In the genomic region with DNA sequence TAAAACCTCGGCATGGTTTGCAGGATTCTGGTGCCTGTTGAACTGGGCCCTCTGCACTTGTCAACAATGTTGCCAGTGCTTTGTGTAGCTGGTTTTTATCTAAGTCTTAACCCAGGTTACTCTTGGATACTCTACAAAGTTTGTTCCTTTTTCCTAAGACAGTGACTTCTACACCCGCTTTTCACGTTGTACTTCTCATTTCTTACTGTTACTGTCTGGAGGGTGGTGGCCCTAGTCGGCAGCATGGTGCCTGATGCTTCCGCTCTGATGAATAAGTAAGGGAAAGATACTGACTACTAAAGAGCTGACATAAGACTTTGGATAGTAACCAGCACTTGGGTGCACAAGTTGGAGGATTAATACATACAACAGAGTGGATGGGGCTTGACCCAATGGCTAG, we compare ENCODE assay signal across 24 mouse cellular contexts. TPM values are rescaled to one million over a fixed set of nuclear protein-coding genes. Genes with fewer than 3 reads are reported as not detected.
DNase-seq lines count a peak whose midpoint lies in the region; ATAC-seq and TF ChIP-seq lines count a peak whose summit lies in the region.
"Had no signal": no experiment of that assay in that cellular context is flagged by ENCODE, and none has a peak within 500 bp of the region (broad histone marks: within the 10 kb centered on the region; RNA-seq: fewer than 3 reads in every experiment).

No protein-coding gene starts in this region.

- H3K36me3 ChIP-seq in MEL (ENCODE audit: control insufficient read depth in 1 of 2, insufficient read depth in 2 of 2, low read length in 2 of 2): peaks cover 15 to 94% of the 10 kb centered on the region in 2 experiments
- H3K36me3 ChIP-seq in megakaryocyte, embryonic 14.5 days (replicated peaks; ENCODE audit: low read length): peaks cover 83% of the 10 kb centered on the region
- no peaks in the 10 kb centered on the region for H3K36me3 ChIP-seq in midbrain, postnatal 0 days (ENCODE audit: insufficient read depth, low read length)
- H3K36me3 ChIP-seq: heart, embryonic 15.5 days had no signal

- no peaks in the 10 kb centered on the region for H3K27me3 ChIP-seq in MEL (ENCODE audit: control insufficient read depth in 1 of 2, insufficient read depth in 2 of 2, low read length in 2 of 2)
- no peaks in the 10 kb centered on the region for H3K27me3 ChIP-seq in megakaryocyte, embryonic 14.5 days (replicated peaks)
- H3K27me3 ChIP-seq in midbrain, postnatal 0 days (ENCODE audit: insufficient read depth, low read length): no peaks in the 10 kb centered on the region
- H3K27me3 ChIP-seq: heart, embryonic 12.5 days; heart, embryonic 15.5 days; hindbrain, embryonic 13.5 days had no signal

- no peak overlapping the region for H3K4me3 ChIP-seq in gastrocnemius, adult 2 months
- H3K4me3 ChIP-seq in MEL (ENCODE audit: control insufficient read depth in 1 of 2, insufficient read depth in 1 of 2, low read depth in 2 of 2, low read length in 2 of 2): no peak overlapping the region
- no peak overlapping the region for H3K4me3 ChIP-seq in brown adipose tissue, adult 24 weeks (ENCODE audit: insufficient read depth, low read depth, low read length)
- H3K4me3 ChIP-seq in megakaryocyte, embryonic 14.5 days (replicated peaks): peak overlapping the region; percentile 53
- no peak overlapping the region for H3K4me3 ChIP-seq in midbrain, postnatal 0 days (ENCODE audit: low read depth, low read length)
- H3K4me3 ChIP-seq: forebrain, embryonic 10.5 days; heart, embryonic 12.5 days; heart, embryonic 15.5 days; hindbrain, embryonic 10.5 days; hindbrain, embryonic 13.5 days had no signal

- H3K4me2 ChIP-seq in midbrain, postnatal 0 days (ENCODE audit: low read depth, low read length, poor library complexity, severe bottlenecking): no peak overlapping the region
- H3K4me2 ChIP-seq: heart, embryonic 12.5 days; heart, embryonic 15.5 days; hindbrain, embryonic 13.5 days had no signal

- TF ChIP-seq RAD21 in MEL (IDR thresholded peaks at IDR 0.05; ENCODE audit: low read depth, low read length): no peak

- WGBS in midbrain, postnatal 0 days: 98% methylated on average over 5 of the region's 5 CpGs

- DNase-seq in gastrocnemius, adult 2 months: no peak
- DNase-seq in gastrocnemius, adult 18-20 months (ENCODE audit: low spot score): no peak
- DNase-seq in MEL (ENCODE audit: low read depth, low spot score): peak; percentile 94
- DNase-seq in midbrain, postnatal 0 days (ENCODE audit: low spot score): no peak
- no peak for DNase-seq in ovary, postnatal 10 days (ENCODE audit: low spot score)
- no peak for DNase-seq in layer of hippocampus, postnatal 25 days (ENCODE audit: extremely low spot score in 1 of 2, low spot score in 1 of 2)
- DNase-seq: adrenal gland, postnatal 14 days; cerebellum, adult 18-20 months; cerebellum, adult 9-10 months; cerebellum, postnatal 14 days; forebrain, postnatal 0 days; gastrocnemius, postnatal 10 days; gastrocnemius, postnatal 36 days; heart, postnatal 10 days; heart, postnatal 36 days had no signal

- no peaks in the 10 kb centered on the region for H3K9me3 ChIP-seq in MEL (replicated peaks; ENCODE audit: insufficient read depth, low read length)
- no peaks in the 10 kb centered on the region for H3K9me3 ChIP-seq in megakaryocyte, embryonic 14.5 days
- H3K9me3 ChIP-seq in midbrain, postnatal 0 days (ENCODE audit: low read length): no peaks in the 10 kb centered on the region
- H3K9me3 ChIP-seq: forebrain, embryonic 10.5 days; heart, embryonic 12.5 days; heart, embryonic 15.5 days; hindbrain, embryonic 10.5 days; hindbrain, embryonic 13.5 days had no signal

- H3K79me2 ChIP-seq in MEL (ENCODE audit: control insufficient read depth, insufficient read depth, low read length, poor library complexity): peaks cover 88% of the 10 kb centered on the region

- TF ChIP-seq EP300 in MEL (IDR thresholded peaks at IDR 0.05; ENCODE audit: low read depth in 1 of 2, low read length in 2 of 2): no peak

- no peak for TF ChIP-seq POLR2A in MEL (IDR thresholded peaks at IDR 0.05; ENCODE audit: control insufficient read depth in 1 of 2, insufficient read depth in 1 of 2, low read depth in 1 of 2, low read length in 2 of 2, poor library complexity in 1 of 2)

- ATAC-seq in midbrain, postnatal 0 days (ENCODE audit: low FRiP score): no peak
- ATAC-seq: forebrain, embryonic 14.5 days; forebrain, postnatal 0 days; hindbrain, embryonic 16.5 days had no signal

- peaks cover 33 to 84% of the 10 kb centered on the region in 2 experiments for H3K4me1 ChIP-seq in MEL (ENCODE audit: control insufficient read depth in 1 of 2, insufficient read depth in 2 of 2, low read length in 2 of 2)
- peaks cover 51% of the 10 kb centered on the region for H3K4me1 ChIP-seq in brown adipose tissue, adult 24 weeks (ENCODE audit: control insufficient read depth, insufficient read depth, insufficient read length, low read length)
- peaks cover 98% of the 10 kb centered on the region for H3K4me1 ChIP-seq in megakaryocyte, embryonic 14.5 days
- peaks cover 8% of the 10 kb centered on the region; the same call in 1 of the 2 replicates for H3K4me1 ChIP-seq in midbrain, postnatal 0 days (ENCODE audit: insufficient read depth, low read length)

- no peak overlapping the region for H3K9ac ChIP-seq in MEL (ENCODE audit: control insufficient read depth, low read depth, low read length, poor library complexity, severe bottlenecking)
- no peak overlapping the region for H3K9ac ChIP-seq in midbrain, postnatal 0 days (replicated peaks; ENCODE audit: low read length, poor library complexity, severe bottlenecking)
- H3K9ac ChIP-seq: forebrain, postnatal 0 days; heart, embryonic 12.5 days; heart, embryonic 15.5 days; hindbrain, embryonic 13.5 days had no signal

- intact Hi-C loops in gastrocnemius, adult 2 months (cut with DNase I): no loop called here

- no peak for TF ChIP-seq CTCF in gastrocnemius, adult 2 months (IDR thresholded peaks at IDR 0.05)
- TF ChIP-seq CTCF in MEL (IDR thresholded peaks at IDR 0.05 in 2 of 3, conservative IDR thresholded peaks at IDR 0.05 in 1 of 3; ENCODE audit: control insufficient read depth in 1 of 3, insufficient read depth in 1 of 3, low read depth in 2 of 3, low read length in 3 of 3, poor library complexity in 1 of 3, severe bottlenecking in 1 of 3): no peak
- no peak for TF ChIP-seq CTCF in midbrain, postnatal 0 days (IDR thresholded peaks at IDR 0.05)

- H3K27ac ChIP-seq in gastrocnemius, adult 2 months: peak overlapping the region; percentile 92
- H3K27ac ChIP-seq in MEL (ENCODE audit: control insufficient read depth, low read depth, low read length): peak overlapping the region; percentile 65
- H3K27ac ChIP-seq in brown adipose tissue, adult 24 weeks (replicated peaks; ENCODE audit: low read depth, low read length): peak overlapping the region; percentile 22; the same call in 1 of the 2 replicates
- no peak overlapping the region for H3K27ac ChIP-seq in midbrain, postnatal 0 days (ENCODE audit: low read depth, low read length)
- H3K27ac ChIP-seq: forebrain, embryonic 10.5 days; heart, embryonic 15.5 days; hindbrain, embryonic 10.5 days; hindbrain, embryonic 13.5 days had no signal

TF ChIP-seq in MEL, 35 proteins besides CTCF, POLR2A, EP300 and RAD21:
- TF ChIP-seq ETS1 (IDR thresholded peaks at IDR 0.05; ENCODE audit: low read depth, low read length): no peak
- no peak for TF ChIP-seq USF1 (IDR thresholded peaks at IDR 0.05; ENCODE audit: low read depth, low read length)
- TF ChIP-seq SMC3 (IDR thresholded peaks at IDR 0.05; ENCODE audit: low read depth, low read length): no peak
- no peak for TF ChIP-seq TCF12 (IDR thresholded peaks at IDR 0.05; ENCODE audit: low read depth, low read length)
- no peak for TF ChIP-seq ELF1 (IDR thresholded peaks at IDR 0.05; ENCODE audit: low read depth, low read length)
- no peak for TF ChIP-seq GABPA (IDR thresholded peaks at IDR 0.05; ENCODE audit: low read depth, low read length)
- TF ChIP-seq TBP (IDR thresholded peaks at IDR 0.05; ENCODE audit: low read depth, low read length): peak; percentile 81
- no peak for TF ChIP-seq MEF2A (IDR thresholded peaks at IDR 0.05; ENCODE audit: extremely low read depth, insufficient replicate concordance, low read depth, low read length, poor library complexity, severe bottlenecking)
- TF ChIP-seq USF2 (IDR thresholded peaks at IDR 0.05; ENCODE audit: borderline replicate concordance in 1 of 2, insufficient read depth in 1 of 2, low read depth in 1 of 2, low read length in 2 of 2): no peak
- no peak for TF ChIP-seq BHLHE40 (IDR thresholded peaks at IDR 0.05; ENCODE audit: borderline replicate concordance, low read depth, low read length)
- TF ChIP-seq RCOR1 (IDR thresholded peaks at IDR 0.05; ENCODE audit: low read depth, low read length): no peak
- TF ChIP-seq POLR2AphosphoS5 (IDR thresholded peaks at IDR 0.05; ENCODE audit: borderline replicate concordance, low read depth, low read length): no peak
- TF ChIP-seq GATA1 (IDR thresholded peaks at IDR 0.05; ENCODE audit: low read depth, low read length): 0 out of 2 replicates have a peak, but pooled peaks have one; percentile 46
- 0 out of 2 replicates have a peak, but pooled peaks have one; percentile 49 for TF ChIP-seq UBTF (IDR thresholded peaks at IDR 0.05; ENCODE audit: borderline replicate concordance, insufficient read depth, low read depth, low read length)
- no peak for TF ChIP-seq HCFC1 (IDR thresholded peaks at IDR 0.05; ENCODE audit: low read depth, low read length)
- TF ChIP-seq CHD1 (IDR thresholded peaks at IDR 0.05; ENCODE audit: low read depth, low read length): no peak
- TF ChIP-seq CHD2 (IDR thresholded peaks at IDR 0.05; ENCODE audit: low read length): no peak
- TF ChIP-seq JUND (IDR thresholded peaks at IDR 0.05; ENCODE audit: low read depth, low read length): no peak

RNA-seq across cellular contexts. Expression of gene Ano6, which starts 9.0 kb away (rescaled TPM):
- total RNA-seq in gastrocnemius, adult 2 months (2021): 10 to 100 TPM; 48.6 to 51.2 TPM
- total RNA-seq in gastrocnemius, adult 18-20 months (2021): 10 to 100 TPM; 37.9 to 45.8 TPM
- total RNA-seq in MEL (2012; rRNA removed): 66.6 and 69.4 TPM in 2 replicates
- polyA plus RNA-seq in MEL (2012; ENCODE audit: insufficient read depth in 1 of 2, insufficient read length in 2 of 2, low read depth in 1 of 2, low replicate concordance in 2 of 2, missing spikeins in 1 of 2): 10 to 100 TPM; 54.8 to 61.4 TPM
- 14.3 and 21.1 TPM in 2 replicates for polyA plus RNA-seq in brown adipose tissue, adult 24 weeks (2012; ENCODE audit: insufficient read depth, insufficient read length, missing spikeins)
- 2.4 and 10.3 TPM in 2 replicates for polyA plus RNA-seq in megakaryocyte, embryonic 14.5 days (2012; ENCODE audit: insufficient read depth, low replicate concordance)
- total RNA-seq in midbrain, postnatal 0 days (2014; rRNA removed): 35.0 and 36.3 TPM in 2 replicates
- 19.0 and 19.9 TPM in 2 replicates for polyA plus RNA-seq in midbrain, postnatal 0 days (2015; fragmentation: Nextera tagmentation; extraction: Ambion mirVana)
- 10 to 100 TPM; 20.7 to 23.9 TPM for total RNA-seq in layer of hippocampus, postnatal 25 days (2021)
